Mouse (Mus musculus) urinary bladder, postnatal 10 days (tissue): ENCODE results near the gene Arpc2.
A peak's percentile ranks its signal among the peaks of the same experiment; 100 is the strongest.

Experiments
- DNase-seq: peaks from one replicate; pipeline ENCODE4 v3.0.0; 2022; ENCODE audit warnings: low spot score

Arpc2 gene

DNA sequence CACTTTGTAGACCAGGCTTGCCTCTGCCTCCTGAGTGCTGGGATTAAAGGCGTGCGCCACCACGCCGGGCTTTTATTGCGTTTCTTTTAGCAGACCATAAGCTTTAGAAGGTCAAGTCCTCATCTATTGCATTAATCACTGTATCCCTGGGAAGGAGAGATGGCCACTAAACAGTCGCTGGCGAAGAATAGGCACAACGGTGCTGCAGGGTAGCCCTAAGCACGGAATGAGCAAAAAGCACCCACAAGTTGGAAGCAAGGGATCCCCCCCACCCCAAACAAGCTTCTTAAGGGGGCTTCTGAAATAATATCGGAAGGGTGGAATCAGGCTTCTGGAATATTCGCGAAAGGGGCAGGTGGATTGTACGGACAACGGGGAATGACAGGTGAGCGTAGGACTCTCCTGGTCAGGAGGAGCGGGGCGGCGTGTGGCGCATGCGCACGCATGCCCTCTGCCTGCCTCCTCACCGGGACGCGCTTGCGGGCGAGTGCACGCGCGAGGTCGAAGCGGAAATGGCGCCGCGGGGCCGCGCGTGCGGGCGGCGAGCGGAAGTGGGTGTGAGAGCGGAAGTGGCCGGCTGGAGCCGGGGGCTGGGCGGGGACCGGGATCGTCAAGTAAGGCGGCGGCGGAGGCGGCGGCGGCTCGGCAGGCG, at the start of gene Arpc2:
Gene Arpc2, plus strand, starts transcription at position 147 of the 652 bp plus-strand sequence.
- peak; percentile 89 for DNase-seq

DNA sequence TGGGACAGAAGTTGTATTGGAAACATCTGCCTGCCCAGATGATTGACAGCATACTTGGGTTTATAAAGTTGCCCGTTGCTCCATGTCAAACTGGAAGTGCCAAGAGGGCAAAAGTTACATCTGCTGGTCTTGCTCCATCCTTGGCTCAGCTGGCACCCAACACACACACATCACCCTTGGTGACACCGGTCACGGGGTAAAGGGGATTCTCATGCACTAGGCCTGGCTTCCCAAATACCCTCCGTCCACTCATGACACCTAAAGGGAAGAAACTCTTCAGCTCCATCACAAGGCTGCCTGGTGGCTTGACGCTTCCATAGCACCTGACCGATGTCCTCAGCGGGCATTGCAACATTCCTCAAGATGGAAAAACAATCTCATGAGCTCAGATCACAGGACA, 45.4 kb upstream of the Arpc2 start:
- DNase-seq: no peak

DNA sequence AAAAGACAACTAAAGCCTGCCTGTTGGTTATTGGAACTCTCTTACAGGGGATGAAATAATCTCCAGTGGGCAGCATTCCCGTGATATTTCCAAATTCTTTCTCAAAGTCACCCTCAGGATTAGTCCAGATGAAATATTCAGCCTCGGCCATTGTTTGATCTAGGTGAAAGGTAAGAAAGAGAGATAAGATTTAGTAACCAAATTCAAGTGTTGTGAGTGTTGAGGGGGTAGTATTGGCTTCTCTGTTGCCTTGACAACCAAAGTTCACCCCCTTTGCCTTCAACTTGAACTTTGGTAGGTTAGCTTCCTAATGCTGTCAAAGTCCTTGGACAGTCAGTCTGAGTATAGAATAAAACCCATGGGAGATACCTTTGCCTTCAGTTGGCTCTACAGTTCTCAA, 43.2 kb upstream of the Arpc2 start:
- DNase-seq: no peak

DNA sequence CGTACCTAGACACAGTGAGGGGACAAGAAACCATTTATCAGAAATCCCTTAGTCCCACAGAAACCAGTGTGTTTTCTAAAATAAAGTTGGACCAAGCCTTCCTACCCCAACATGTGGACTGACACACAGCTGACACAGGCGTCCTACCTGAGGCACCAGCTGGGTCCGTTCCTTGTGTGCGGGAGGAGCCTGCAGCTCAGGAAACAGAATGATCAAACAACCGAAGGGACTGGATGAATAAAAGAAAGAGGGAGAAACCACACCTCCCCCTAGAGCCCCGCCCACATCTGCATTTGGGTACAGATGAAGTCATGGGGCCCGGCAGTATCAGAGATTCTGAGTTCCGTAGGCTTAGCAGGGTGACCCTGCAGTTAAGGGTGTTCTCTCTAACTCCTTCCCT, 41.4 kb upstream of the Arpc2 start, which contains the start of gene Cxcr1:
Gene Cxcr1, minus strand, starts transcription at position 187 of the 400 bp plus-strand sequence.
- DNase-seq: no peak

DNA sequence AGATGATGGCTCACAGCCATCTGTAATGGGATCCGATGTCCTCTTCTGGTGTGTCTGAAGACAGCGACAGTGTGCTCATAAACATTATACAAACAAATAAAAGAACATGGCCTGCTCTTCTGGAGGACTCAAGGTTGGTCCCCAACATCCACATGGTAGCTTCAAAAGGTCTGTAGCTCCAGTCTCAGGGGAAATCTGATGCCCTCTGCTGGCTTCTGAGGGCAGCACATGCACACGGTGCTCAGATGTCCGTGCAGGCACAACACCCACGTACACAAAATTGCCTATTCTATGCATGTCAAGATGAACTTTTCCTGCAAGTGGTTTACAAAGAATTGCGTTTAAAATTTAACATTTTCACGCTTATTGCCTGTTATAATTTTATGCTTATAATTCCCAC, 39.9 kb upstream of the Arpc2 start:
- DNase-seq: no peak

DNA sequence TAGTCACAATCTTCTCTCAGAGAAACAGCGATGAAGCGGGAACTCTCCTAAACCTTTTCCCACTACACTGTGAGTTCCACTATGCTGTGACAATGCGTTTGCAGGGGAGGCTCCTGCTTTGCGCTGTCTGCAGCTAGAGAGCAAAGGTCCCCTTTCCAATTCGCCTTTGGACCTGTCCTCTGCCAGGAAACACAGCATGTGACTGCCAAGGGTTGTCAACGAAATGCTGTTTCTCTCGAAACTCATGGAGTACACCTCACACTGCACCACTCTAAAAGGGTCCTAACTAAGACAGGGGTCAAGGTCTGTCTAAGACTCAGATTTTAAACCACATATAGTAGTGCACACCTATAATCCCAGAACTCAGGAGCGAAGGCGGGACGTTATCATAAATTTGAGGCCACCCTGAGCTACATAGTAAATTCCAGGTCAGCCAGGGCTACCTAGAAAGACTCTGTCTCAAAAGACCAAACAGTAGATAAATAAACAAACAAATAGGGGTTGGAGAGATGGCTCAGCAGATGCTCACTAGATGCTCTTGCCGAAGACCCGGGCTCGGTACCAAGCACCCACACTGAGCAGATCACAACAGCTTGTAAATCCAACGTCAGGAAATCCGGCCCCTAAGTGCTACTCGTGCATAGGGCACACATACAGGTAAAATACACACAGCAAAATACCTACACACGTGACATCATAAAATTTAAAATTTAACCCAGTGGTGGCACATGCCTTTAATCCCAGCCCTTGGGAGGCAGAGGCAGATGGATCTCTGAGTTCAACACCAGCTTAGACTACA, 39.1 kb upstream of the Arpc2 start:
- no peak for DNase-seq

DNA sequence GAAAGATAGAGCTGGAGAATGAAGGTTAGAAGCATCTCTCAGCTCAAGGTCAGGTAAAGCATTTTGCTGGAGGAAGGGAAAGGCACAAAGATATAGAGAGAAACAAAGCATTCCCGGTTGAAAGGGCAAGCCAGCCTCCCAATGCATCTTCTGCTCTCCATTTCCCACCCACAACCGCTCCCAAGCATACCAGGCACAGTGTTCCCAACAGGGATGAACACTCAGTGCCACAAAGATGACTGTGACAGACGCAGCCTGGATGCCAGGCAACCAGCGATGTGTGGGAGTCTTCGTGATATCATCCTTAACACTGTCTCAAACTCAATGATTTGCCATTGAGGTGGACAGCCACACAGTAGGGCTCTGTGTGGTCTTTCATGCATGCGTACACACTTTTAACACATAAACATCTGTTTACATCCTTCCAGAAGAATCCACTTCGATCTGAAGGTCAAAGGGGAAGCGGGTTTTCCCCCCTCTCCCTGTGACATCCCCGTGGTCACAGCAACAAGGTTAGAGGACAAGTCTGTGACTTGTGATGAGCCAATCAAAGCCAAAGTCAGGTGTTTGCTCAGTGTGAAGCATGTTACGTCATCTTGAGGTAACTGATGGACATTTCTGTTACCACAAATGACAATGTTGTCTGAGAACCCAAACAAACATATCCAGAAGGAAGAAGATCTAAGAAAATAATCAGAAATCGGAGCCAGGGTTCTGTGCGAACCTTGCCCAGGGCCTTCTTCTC, 38.0 kb upstream of the Arpc2 start:
- no peak for DNase-seq

DNA sequence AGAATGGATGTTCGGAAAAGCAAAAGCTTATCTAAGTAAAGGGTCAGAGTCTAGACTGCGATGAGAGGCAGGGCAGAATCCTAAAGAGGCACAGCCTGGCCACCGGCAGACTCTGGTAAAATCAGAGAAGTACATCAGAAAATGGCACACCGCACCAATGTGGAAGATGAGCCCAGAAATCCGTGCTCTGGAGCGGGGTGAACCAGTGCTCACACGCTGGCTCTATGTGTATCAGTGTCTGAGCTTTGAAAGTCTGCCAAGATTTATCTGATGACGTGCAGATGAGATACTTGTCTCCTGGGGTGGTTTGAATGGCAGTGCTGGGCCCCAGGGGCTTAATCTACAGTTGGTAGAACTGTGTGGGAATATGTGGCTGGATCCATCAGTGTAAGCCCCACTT, 36.8 kb upstream of the Arpc2 start:
- no peak for DNase-seq

DNA sequence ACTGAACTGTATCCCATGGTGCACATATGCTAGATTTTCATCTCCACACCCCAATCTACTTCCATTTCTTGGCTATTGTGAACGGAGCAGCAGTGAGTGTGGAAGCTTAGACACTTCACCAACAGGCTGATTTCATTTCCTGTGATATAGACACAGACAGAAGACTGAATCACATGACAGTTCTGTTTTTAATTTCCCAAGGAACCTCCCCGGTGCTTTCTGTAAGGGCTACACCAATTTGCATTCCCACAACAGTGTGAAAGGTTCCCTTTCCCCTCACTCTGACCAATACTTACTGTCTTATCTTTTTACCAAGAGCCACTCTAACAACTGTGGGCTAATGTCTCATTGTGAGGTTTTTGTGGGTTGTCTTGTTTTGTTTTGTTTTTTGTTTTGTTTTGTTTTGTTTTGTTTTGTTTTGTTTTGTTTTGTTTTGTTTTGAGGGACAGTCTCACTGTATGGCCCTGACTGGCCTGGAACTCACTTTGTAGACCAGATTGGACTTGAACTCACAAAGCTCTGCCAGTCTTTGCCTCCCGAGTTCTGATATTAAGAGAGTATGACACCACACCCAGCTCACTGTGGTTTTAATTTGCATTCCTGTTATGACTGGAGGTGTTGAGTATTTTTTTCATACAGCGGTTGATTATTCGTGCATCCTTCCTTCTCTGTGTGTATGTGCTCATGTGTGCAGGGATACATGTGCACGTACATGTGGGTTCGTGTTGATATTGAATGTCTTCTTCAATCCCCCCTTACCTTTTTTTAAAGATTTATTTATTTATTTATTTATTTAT, 34.6 kb upstream of the Arpc2 start:
- DNase-seq: no peak

DNA sequence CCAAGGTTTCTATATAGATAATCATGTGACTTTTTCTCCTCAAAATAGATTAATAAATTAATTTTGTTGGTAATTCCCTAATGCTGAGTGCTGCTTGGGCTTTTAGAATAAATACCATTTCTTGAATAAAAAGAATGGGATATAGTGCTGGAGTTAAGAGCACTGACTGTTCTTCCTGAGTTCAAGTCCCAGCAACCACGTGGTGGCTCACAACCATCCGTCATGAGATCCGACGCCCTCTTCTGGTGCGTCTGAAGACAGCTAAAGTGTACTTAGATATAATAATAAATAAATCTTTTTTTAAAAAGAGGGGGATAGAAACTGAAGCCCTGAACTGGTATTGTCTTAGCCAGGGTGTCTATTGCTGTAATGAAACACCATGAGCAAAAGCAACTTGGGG, 32.4 kb upstream of the Arpc2 start:
- DNase-seq: no peak

DNA sequence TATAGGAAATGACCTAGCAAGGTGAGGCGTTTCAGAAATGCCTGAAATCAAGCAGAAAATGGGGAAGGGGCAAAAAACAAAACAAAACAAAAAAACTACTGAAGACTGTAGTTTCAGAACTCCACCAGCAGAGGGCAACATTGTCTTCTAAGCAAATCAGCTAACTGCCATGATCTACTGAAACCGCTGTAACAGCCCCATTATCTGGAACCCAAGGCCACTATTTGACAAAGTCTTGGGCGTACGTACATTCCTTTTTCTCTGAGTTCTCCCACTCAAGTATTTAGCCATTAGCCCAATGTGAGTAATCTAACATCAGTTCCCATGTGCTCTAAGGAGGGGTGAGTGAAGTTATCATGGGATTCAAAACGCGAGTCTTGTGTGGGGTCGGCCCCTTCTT, 30.0 kb upstream of the Arpc2 start:
- DNase-seq: no peak

DNA sequence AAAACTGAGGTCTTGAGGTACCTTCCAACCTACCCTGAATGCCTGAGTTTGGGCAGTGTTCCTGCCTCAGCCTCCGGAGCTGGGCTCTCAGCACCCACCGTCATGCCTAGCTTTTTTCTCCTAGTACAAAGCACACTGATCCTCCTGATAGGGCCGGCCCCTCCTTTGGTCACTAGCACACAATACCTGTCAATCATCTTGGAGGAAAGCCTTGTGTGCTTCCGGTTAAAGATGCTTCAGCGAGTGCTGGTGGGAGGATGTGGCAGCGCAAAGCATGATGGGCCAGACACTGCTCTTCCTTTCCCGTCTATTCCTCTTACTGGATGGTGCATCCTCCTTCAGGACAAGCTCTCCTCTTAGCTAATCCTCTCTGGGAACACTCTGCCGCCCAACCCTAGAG, 29.2 kb upstream of the Arpc2 start:
- no peak for DNase-seq

DNA sequence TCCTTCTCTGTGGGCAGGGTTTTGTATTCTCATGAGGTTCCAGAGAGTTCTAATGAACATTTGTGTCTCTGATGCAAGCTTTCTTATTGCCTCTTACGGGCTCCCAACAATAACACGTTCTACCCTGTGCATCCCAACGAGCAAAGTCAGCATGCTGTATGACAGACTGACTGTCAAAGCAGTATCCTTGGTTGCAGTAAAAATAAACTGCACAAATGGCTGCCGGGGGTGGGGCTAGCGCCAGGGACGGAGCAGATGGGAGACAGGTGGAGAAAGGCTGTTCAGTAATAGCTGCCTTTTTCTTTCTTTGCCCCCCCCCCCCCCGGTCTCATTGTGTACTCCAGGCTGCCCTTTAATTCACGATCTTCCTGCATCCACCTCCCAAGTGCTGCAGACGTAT, 28.0 kb upstream of the Arpc2 start:
- no peak for DNase-seq

DNA sequence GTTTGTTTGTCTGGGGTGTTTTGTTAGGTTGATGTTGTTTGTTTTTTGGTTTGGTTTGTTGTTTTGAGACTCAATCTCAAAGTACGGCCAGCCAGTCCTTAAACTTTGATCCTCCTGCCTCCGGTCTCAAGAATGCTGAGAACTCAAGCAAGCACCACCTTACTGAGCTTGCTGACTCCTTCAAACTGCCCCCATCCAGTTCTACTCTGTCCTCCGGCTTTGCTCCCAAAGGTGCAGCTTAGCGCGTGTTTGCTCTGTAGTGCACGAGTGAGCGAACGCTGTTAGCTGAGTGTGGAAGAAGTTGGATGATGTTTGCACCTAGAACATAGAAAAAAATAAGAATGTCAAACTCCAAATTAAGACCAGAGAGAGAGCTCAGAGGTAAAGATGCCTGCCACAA, 26.9 kb upstream of the Arpc2 start:
- DNase-seq: no peak

DNA sequence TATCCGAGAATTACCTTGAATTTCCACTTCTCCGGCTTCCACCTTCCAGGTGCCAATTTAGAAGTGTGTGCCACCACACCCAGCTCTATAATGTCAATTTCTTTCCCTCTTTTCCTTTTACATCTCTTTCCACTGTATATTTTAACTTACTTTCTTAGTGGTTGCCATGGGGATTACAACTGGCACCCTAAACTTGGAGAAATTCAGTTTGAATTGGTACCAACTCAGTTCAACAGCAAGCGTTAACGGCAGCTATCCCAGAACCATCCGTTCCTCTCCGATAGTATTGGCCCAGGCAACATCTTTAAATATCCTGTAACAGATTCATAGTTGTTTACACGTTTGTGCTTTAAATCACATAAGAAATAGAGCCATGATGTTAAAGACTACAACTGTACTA, 16.0 kb upstream of the Arpc2 start:
- no peak for DNase-seq

DNA sequence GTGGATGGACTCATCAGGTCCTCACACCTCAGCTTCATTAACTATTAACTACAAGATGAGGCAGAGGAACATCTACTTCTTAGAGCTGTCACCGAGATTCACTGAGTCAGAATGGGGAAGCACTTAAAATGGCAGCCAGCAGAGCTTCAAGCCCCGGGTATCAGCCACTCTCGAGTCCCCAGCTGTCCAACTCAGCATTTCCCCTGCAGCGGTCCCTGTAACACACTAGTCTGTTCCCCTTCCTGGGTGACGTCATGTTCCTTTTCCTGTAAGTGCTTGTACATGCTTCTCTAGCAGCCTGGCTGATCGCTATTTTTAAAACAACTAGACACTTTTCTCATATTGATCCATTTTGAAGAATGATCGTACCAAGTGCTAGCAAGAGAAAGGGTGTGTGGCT, 8.6 kb upstream of the Arpc2 start:
- no peak for DNase-seq

DNA sequence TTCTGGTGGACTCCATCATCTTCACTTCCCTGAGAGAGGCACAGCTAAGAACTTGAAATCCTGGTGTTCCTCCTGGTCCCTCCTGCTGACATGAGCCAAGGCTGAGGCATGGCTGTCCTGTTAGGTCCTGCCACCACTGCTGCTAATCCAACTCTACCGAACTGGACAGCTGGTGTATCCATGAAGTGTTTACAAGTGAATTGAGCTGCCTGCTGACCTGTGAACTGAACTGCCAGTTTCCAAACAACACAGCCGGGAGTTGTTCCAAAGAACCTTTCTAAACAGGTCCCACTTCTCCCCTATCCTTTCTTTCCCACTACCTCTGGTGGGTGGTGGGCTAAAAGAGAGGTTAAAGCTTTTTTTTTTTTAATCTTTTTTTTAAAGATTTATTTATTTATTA, 5.9 kb upstream of the Arpc2 start:
- DNase-seq: no peak

DNA sequence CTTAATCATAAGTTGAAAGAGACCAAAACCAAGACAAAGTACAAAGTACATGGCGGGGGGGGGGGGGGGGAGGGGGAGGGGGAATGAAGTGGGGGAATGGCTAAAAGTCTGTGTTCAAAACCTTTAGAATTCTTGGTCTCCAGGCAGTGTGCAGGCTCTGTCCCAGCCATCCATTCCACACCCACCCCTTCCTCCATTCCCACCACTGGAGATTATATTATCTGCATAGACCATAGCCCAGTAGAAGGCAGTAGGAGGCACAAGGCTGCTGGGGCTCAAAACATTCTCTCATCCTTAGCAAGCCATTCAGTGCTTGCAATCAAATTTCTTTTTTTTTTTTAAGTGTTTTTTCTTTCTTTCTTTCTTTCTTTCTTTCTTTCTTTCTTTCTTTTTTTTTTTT, 4.9 kb upstream of the Arpc2 start:
- DNase-seq: no peak

DNA sequence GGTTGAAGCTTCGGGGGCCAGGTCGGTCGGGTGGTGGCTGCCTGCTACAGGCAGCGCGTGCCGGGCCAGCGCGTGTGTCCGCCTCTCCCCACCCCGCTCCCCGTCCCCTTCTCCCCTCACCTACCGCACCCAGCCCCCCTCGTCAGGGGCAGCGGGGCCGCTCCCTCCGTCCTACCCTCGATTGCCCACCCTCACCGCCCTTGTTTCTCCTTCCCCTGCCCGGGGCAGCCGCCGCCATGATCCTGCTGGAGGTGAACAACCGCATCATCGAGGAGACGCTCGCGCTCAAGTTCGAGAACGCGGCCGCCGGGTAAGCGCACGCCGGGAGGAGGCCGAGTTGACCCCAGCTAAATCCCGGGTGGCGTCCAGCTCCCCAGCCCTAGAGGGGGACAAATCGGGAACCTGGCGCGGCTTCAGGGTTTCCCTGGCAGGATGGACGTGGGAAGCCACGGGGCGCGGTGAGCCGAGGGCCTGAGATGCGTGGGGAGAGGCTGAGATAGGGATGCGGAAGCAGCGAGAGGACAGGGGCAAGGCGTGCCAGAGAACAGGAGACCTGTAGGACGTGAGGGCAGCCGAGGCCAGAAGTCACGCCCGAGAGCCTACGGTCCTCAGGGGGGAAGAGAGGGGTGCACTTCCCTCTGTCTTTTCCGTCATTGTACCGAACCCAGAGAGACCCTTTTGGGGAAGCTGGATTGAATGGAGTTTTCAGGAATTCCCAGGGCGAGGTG, 870 bp downstream of the Arpc2 start:
- no peak for DNase-seq

DNA sequence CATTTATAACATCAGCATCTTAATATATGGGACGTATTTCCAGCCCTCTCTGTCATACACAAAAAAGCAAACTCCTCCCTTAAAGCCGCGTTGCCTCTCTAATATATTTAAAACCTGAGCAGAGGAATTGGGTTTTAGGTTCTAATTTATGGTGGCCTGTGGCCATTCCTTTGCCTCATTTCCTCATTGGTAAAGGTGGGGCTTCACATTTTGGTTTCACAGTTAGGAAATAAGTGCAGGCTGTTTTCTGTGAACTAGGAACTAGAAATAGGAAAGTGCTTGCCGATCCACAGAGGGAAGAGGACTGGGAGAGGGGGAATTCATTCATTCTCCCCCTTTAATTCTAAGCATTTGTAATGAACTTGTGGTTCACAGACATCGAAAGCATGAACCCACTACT, 1.8 kb downstream of the Arpc2 start:
- DNase-seq: no peak

DNA sequence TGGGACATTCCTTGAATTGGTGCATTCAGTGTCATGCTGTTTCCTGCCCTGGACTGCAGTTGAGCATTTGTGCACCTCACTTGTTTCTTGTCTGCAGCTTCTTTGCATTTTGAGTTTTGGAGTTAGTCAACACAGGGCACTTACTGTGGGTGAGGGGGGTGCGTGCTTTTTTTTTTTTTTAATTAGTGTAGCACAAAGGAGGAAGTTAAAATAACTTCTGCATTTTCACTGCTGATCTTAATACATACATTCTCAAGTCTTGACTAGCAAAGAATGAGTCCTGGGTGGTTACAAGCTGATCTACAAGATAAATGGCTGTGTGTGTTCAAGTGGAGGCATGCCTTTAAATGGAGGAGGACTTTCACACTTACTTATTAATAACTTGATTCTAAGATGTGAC, 2.3 kb downstream of the Arpc2 start:
- DNase-seq: no peak

DNA sequence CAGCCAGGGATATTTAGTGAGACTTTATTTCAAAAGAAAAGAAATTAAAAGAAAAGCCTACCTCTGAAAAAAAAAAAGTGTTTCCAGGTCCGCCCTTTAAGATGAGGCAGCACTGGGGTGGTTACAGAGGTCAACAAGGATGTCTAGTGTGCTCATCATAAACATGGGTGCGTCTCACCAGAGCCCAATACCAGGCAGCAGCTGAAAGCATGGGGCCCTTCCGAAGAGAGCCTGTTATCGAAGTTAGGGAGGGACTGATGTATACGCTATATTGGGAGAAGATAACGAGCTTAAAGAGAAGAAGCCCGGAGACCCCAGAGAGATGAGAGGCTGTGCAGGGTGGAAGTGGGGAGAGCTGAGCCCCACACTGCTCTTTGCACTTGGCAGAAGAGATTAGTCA, 3.3 kb downstream of the Arpc2 start:
- no peak for DNase-seq
